Mouse (Mus musculus) testis, adult 2 months (tissue): ENCODE measurements around the gene Myo10. TPM values are rescaled to one million over a fixed set of nuclear protein-coding genes. Genes with fewer than 3 reads are reported as not detected.

Source experiments
- H3K27ac ChIP-seq: fragments of 200-500 bp; 2 replicates; pipeline ENCODE4 v1.5.1; 2012; ENCODE audit warnings: low read depth, low read length; ENCODE audit not compliant: control insufficient read depth, insufficient read depth
- H3K27me3 ChIP-seq: fragments of 200-500 bp; 2 replicates; pipeline ENCODE4 v1.6.1; 2012; ENCODE audit warnings: mild to moderate bottlenecking, low read length, moderate library complexity; ENCODE audit not compliant: control insufficient read depth, insufficient read depth
- H3K36me3 ChIP-seq: fragments of 200-500 bp; 2 replicates; pipeline ENCODE4 v1.6.1; 2012; ENCODE audit warnings: mild to moderate bottlenecking, low read length; ENCODE audit not compliant: control insufficient read depth, insufficient read depth
- H3K4me1 ChIP-seq: fragments of 200-500 bp; 2 replicates; pipeline ENCODE4 v1.6.1; 2012; ENCODE audit warnings: low read length; ENCODE audit not compliant: control insufficient read depth, insufficient read depth
- H3K4me3 ChIP-seq: fragments of 200-500 bp; 2 replicates; pipeline ENCODE4 v1.5.1; 2012; ENCODE audit warnings: low read depth, mild to moderate bottlenecking, low read length, moderate library complexity, mixed read lengths; ENCODE audit not compliant: control insufficient read depth
- CTCF ChIP-seq: fragments of 200-500 bp; IDR thresholded peaks from 2 replicates; pipeline ENCODE4 v1.5.1; 2012; ENCODE audit warnings: low read depth, mild to moderate bottlenecking, inconsistent platforms, low read length, moderate library complexity; ENCODE audit not compliant: control insufficient read depth, insufficient read depth, insufficient replicate concordance
- POLR2A ChIP-seq: fragments of 200-500 bp; IDR thresholded peaks from 2 replicates; pipeline ENCODE4 v1.6.1; 2012; ENCODE audit warnings: low read depth, mild to moderate bottlenecking, inconsistent platforms, low read length, moderate library complexity; ENCODE audit not compliant: control insufficient read depth
- polyA plus RNA-seq: library from polyadenylated mRNA; depleted of rRNA; stranded (reverse); fragments of >200 nt; gene quantifications from 2 replicates; pipeline ENCODE4 v1.2.3, GENCODE M21; 2012

The Myo10 gene
- polyA plus RNA-seq, 1 experiment, result 17.5 TPM

DNA sequence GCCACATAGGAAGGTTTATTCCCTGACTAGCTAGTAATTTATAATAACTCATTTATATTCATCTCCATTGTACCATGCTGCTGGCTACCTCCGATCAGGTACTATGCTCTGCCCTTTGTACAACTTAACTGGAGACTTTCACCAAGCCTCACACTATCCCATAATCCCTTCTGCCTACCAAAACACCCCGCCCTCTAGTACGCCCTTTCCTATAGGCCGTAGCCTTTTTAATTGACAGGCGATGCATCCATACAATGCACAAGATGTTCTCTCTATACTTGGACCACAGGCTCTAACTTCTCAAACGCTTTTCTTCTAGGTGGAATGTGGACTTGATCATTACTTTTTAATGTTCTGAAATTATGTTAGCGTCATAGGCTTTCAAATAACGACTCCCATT, 39.0 kb upstream of the Myo10 start:
- TF ChIP-seq CTCF (no peak), POLR2A (no peak)
- no peaks in the 10 kb centered on the region for H3K36me3 ChIP-seq
- H3K4me1 ChIP-seq, result peaks cover 2% of the 10 kb centered on the region
- H3K4me3 ChIP-seq, result no peak overlapping the region
- H3K27ac ChIP-seq, result no peak overlapping the region
- no peaks in the 10 kb centered on the region for H3K27me3 ChIP-seq

DNA sequence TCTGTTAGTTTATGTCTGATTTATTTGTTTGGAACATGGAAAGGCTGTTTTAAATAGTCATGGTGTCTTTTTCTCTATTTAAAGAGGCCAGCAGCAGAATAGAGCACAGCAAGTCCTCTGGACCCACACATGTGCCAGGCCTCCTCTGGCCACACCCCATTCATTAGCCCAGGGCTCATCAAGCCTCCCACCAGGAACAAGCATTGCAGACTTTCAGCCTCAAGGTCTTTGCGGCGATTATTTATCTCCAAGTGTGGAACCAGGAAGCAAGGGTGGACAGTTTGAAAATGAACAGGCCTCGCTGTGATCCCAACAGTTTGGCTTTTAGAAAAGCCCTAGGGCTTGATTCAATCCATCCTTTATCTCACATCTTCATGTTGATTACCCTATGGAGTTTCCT, 35.5 kb upstream of the Myo10 start:
- H3K4me1 ChIP-seq, result peaks cover 2% of the 10 kb centered on the region; the same call in 1 of the 2 replicates
- no peaks in the 10 kb centered on the region for H3K36me3 ChIP-seq
- H3K27me3 ChIP-seq, result no peaks in the 10 kb centered on the region
- H3K27ac ChIP-seq, result no peak overlapping the region
- H3K4me3 ChIP-seq, result no peak overlapping the region
- no peak for TF ChIP-seq CTCF
- no peak for TF ChIP-seq POLR2A

DNA sequence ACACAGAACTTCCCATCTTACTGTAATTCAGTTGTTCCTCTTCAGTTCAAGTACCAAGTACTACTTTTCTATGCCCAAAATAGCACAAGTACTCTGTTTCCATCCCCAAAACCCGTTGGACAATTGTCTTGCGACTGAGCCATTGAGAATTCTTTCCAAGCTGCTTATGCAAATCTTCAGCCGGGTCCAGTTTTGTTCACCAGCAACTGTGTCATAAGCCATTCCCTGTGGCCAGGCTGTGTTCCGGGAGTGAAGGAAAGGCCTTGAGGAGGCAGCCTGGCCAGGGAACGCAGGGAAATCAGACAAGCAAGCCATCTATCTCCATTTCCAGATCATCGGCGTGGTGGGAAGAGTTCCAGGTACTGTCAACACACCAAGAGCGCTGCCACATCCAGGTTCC, 34.4 kb upstream of the Myo10 start:
- H3K4me3 ChIP-seq, result no peak overlapping the region
- H3K36me3 ChIP-seq, result no peaks in the 10 kb centered on the region
- H3K27ac ChIP-seq, result peak overlapping the region; percentile 32
- H3K4me1 ChIP-seq, result peaks cover 2% of the 10 kb centered on the region; the same call in 1 of the 2 replicates
- no peaks in the 10 kb centered on the region for H3K27me3 ChIP-seq
- TF ChIP-seq POLR2A, result no peak
- no peak for TF ChIP-seq CTCF

DNA sequence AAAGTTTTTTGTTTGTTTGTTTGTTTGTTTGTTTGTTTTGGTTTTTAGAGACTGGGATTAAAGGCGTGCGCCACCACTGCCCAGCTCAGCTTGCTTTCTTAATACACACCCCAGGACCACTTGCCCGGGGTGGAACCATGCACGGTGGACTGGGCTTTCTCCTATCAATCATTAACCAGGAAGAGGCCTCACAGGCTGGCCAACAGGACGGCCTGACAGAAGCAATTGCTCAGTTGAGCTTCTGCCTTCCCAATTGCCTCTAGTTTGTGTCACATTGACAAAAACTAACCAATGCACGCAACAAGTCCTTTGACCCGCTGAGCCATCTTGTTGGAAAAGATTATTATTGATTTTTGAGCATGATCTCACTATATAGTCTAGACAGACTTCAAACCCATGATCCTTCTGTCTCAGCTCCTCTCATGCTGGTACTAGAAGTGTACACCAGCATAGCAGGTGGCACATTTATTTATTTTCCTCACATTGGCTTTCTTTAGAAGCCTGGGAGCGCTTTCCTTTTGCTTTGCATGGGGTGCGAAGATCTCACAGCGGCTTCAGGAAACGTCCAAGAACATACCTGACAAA, 32.9 kb upstream of the Myo10 start:
- H3K4me3 ChIP-seq, result no peak overlapping the region
- TF ChIP-seq POLR2A (no peak), CTCF (no peak)
- H3K36me3 ChIP-seq, result no peaks in the 10 kb centered on the region
- peak overlapping the region; percentile 31 for H3K27ac ChIP-seq
- no peaks in the 10 kb centered on the region for H3K27me3 ChIP-seq
- H3K4me1 ChIP-seq, result no peaks in the 10 kb centered on the region; the same call in 1 of the 2 replicates

DNA sequence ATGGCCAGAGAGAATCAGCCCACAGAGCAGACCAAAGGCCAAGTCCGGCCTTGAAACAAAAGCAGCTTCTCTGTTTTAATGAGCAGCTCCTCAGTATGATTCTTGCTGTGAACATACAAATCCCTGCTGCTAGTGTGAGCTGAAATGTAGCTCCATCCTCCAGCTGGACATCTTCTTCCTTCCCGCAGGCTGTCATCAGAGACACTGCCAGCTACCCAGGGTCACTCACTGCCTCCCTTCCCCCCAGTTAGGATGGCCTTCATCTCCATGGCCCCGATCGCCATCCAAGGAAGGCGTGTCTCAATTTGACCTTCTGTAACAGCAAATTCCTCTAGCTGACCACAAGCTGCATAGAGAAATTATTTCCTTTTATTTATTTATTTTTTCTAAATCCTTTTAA, 32.4 kb upstream of the Myo10 start:
- no peak overlapping the region for H3K4me3 ChIP-seq
- TF ChIP-seq POLR2A (no peak; the same call in 1 of the 2 replicates), CTCF (no peak)
- H3K27me3 ChIP-seq, result no peaks in the 10 kb centered on the region
- peak overlapping the region; percentile 31; the same call in 1 of the 2 replicates for H3K27ac ChIP-seq
- H3K36me3 ChIP-seq, result no peaks in the 10 kb centered on the region
- no peaks in the 10 kb centered on the region; the same call in 1 of the 2 replicates for H3K4me1 ChIP-seq

DNA sequence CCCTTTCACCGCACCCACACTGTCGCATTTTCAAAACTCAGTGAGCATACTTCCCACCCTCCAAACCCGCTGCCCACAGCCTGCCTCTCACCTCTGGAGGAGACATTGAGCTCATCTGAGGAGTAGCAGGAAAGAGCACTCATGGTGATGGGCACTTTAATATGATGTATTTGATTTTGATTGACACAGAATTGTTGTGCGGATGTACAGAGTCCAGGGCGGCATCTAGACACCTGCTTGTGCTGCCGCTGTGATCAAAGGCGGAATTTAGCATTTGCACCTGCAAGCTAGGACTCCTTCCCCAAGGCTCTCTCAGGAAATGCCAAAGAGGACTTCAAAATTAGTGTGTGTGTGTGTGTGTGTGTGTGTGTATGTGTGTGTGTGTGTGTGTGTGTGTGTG, 31.4 kb upstream of the Myo10 start:
- TF ChIP-seq CTCF (no peak), POLR2A (no peak)
- Histone ChIP-seq H3K27ac (0 out of 2 replicates have a peak overlapping the region, but pooled peaks have one; percentile 61), H3K4me1 (no peaks in the 10 kb centered on the region; the same call in 1 of the 2 replicates), H3K27me3 (no peaks in the 10 kb centered on the region), H3K4me3 (no peak overlapping the region), H3K36me3 (no peaks in the 10 kb centered on the region)

DNA sequence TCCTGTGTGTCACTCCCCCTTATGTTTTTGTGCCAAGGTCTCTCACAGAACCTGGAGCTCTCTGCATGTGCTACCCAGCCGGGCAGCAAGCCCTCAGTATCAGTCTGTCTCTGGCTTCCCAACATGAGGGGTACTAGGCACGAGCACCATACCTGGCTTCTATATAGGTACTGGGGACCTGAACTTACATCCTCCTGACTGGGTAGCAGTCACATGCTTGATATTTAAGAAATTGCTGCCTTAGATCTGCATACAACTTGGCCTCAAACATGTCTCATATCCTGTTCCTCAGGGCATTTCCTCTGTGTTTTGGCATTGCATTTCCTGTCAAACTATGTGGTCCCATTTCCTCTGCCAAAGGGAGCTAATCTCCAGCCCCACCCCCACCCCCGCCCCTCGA, 30.4 kb upstream of the Myo10 start:
- Histone ChIP-seq H3K27me3 (no peaks in the 10 kb centered on the region), H3K4me1 (no peaks in the 10 kb centered on the region; the same call in 1 of the 2 replicates), H3K36me3 (no peaks in the 10 kb centered on the region), H3K27ac (no peak overlapping the region), H3K4me3 (no peak overlapping the region)
- no peak for TF ChIP-seq CTCF
- no peak for TF ChIP-seq POLR2A
